Mouse (Mus musculus) megakaryocyte-erythroid progenitor cell, adult 5 weeks (primary cell): ENCODE data around the gene Gm18596. TPM values are rescaled to one million over a fixed set of nuclear protein-coding genes. Genes with fewer than 3 reads are reported as not detected.

Source experiments
- polyA plus RNA-seq: library from polyadenylated mRNA; stranded (reverse); fragments of >175 nt; gene quantifications from 2 replicates; pipeline ENCODE4 v1.2.3, GENCODE M21; 2012

The Gm18596 gene
- not detected in 2 replicates for polyA plus RNA-seq

GRCm38 (mm10) chr10:77741924-77742688 is at the start of gene Gm18596:
TSS of gene Gm18596 (minus strand) at chr10:77742638.

GRCm38 (mm10) chr10:77787876-77788275 is 45.4 kb upstream of the Gm18596 start, which contains the start of gene Gm7137:
TSS of gene Gm7137 (minus strand) at chr10:77788200.

GRCm38 (mm10) chr10:77782442-77782841 is 40.0 kb upstream of the Gm18596 start, which contains the start of gene Gm3250:
TSS of gene Gm3250 (minus strand) at chr10:77782542.

GRCm38 (mm10) chr10:77776844-77777243 is 34.4 kb upstream of the Gm18596 start, which contains the start of gene Gm7138:
TSS of gene Gm7138 (minus strand) at chr10:77776944.

GRCm38 (mm10) chr10:77771225-77771624 is 28.8 kb upstream of the Gm18596 start, which contains the start of gene Gm3238:
TSS of gene Gm3238 (minus strand) at chr10:77771325.

GRCm38 (mm10) chr10:77759582-77759981 is 17.1 kb upstream of the Gm18596 start, which contains the start of gene Gm3233:
TSS of gene Gm3233 (minus strand) at chr10:77759682.

GRCm38 (mm10) chr10:77751254-77751653 is 8.8 kb upstream of the Gm18596 start, which contains the start of gene Gm9736:
TSS of gene Gm9736 (minus strand) at chr10:77751354.

GRCm38 (mm10) chr10:77726186-77726585 is 16.3 kb downstream of the Gm18596 start, which contains the start of gene Gm10100:
TSS of gene Gm10100 (plus strand) at chr10:77726486.

GRCm38 (mm10) chr10:77720299-77720698 is 22.1 kb downstream of the Gm18596 start, which contains the start of gene Krtap12-1:
TSS of gene Krtap12-1 (plus strand) at chr10:77720599.

GRCm38 (mm10) chr10:77715507-77715906 is 26.9 kb downstream of the Gm18596 start, which contains the start of gene Gm10142:
TSS of gene Gm10142 (plus strand) at chr10:77715807.

GRCm38 (mm10) chr10:77711157-77711556 is 31.3 kb downstream of the Gm18596 start, which contains the start of gene Gm10024:
TSS of gene Gm10024 (plus strand) at chr10:77711457.

GRCm38 (mm10) chr10:77706326-77706725 is 36.1 kb downstream of the Gm18596 start, which contains the start of gene Gm10272:
TSS of gene Gm10272 (plus strand) at chr10:77706626.

GRCm38 (mm10) chr10:77697133-77697532 is 45.3 kb downstream of the Gm18596 start, which contains the start of gene Gm9508:
TSS of gene Gm9508 (minus strand) at chr10:77697233.

Other genes with a start within 250 kb of the Gm18596 start
- 75.0 and 77.7 TPM in 2 replicates for gene Fam207a, start 226.9 kb downstream of the Gm18596 start, polyA plus RNA-seq
- 23.7 and 24.8 TPM in 2 replicates for gene Itgb2, start 212.4 kb downstream of the Gm18596 start, polyA plus RNA-seq
- 119 and 164 TPM in 2 replicates for gene Pttg1ip, start 160.9 kb downstream of the Gm18596 start, polyA plus RNA-seq
- gene Sumo3, start 136.5 kb downstream of the Gm18596 start, polyA plus RNA-seq = 207 and 270 TPM in 2 replicates
- gene Gm49325, start 136.4 kb downstream of the Gm18596 start, polyA plus RNA-seq = 2.6 TPM in 1 of 2 replicates, not detected in the other
- 43.2 and 45.3 TPM in 2 replicates for gene Ube2g2, start 120.4 kb downstream of the Gm18596 start, polyA plus RNA-seq
- gene Tspear, start 56.1 kb downstream of the Gm18596 start, polyA plus RNA-seq = 0.16 and 0.70 TPM in 2 replicates
- not detected in 2 replicates for gene Gm19402, start 51.9 kb downstream of the Gm18596 start, polyA plus RNA-seq
- 0.09 TPM in 1 of 2 replicates, not detected in the other for gene Gm9508, start 45.4 kb downstream of the Gm18596 start, polyA plus RNA-seq
- not detected in 2 replicates for gene Gm10272, start 36.0 kb downstream of the Gm18596 start, polyA plus RNA-seq
- not detected in 2 replicates for gene Gm10024, start 31.2 kb downstream of the Gm18596 start, polyA plus RNA-seq
- gene Gm10142, start 26.8 kb downstream of the Gm18596 start, polyA plus RNA-seq = not detected in 2 replicates
- gene Krtap12-1, start 22.0 kb downstream of the Gm18596 start, polyA plus RNA-seq = not detected in 2 replicates
- not detected in 2 replicates for gene Gm10100, start 16.2 kb downstream of the Gm18596 start, polyA plus RNA-seq
- gene Gm9736, start 8.7 kb upstream of the Gm18596 start, polyA plus RNA-seq = not detected in 2 replicates
- gene Gm3233, start 17.0 kb upstream of the Gm18596 start, polyA plus RNA-seq = not detected in 2 replicates
- not detected in 2 replicates for gene Gm3238, start 28.7 kb upstream of the Gm18596 start, polyA plus RNA-seq
- gene Gm7138, start 34.3 kb upstream of the Gm18596 start, polyA plus RNA-seq = not detected in 2 replicates
- not detected in 2 replicates for gene Gm3250, start 39.9 kb upstream of the Gm18596 start, polyA plus RNA-seq
- not detected in 2 replicates for gene Gm7137, start 45.6 kb upstream of the Gm18596 start, polyA plus RNA-seq
- gene Gm9639, start 52.4 kb upstream of the Gm18596 start, polyA plus RNA-seq = not detected in 2 replicates
- not detected in 2 replicates for gene Gm19668, start 56.5 kb upstream of the Gm18596 start, polyA plus RNA-seq
- gene Gm9507, start 69.2 kb upstream of the Gm18596 start, polyA plus RNA-seq = not detected in 2 replicates
- gene Gm2696, start 72.0 kb upstream of the Gm18596 start, polyA plus RNA-seq = not detected in 2 replicates
- not detected in 2 replicates for gene Krtap10-4, start 84.5 kb upstream of the Gm18596 start, polyA plus RNA-seq
- not detected in 2 replicates for gene Krtap10-10, start 93.3 kb upstream of the Gm18596 start, polyA plus RNA-seq
- not detected in 2 replicates for gene Gm36176, start 104.2 kb upstream of the Gm18596 start, polyA plus RNA-seq
- 0.12 TPM in 1 of 2 replicates, not detected in the other for gene Gm10318, start 110.2 kb upstream of the Gm18596 start, polyA plus RNA-seq
- not detected in 2 replicates for gene Gm3285, start 119.3 kb upstream of the Gm18596 start, polyA plus RNA-seq
- 0.07 and 0.10 TPM in 2 replicates for gene Lrrc3, start 159.9 kb upstream of the Gm18596 start, polyA plus RNA-seq
- gene Trpm2, start 227.9 kb upstream of the Gm18596 start, polyA plus RNA-seq = 1.8 and 3.2 TPM in 2 replicates
- 31.2 and 32.5 TPM in 2 replicates for gene 1810043G02Rik, start 235.9 kb upstream of the Gm18596 start, polyA plus RNA-seq